Mouse (Mus musculus) G1E (cell line): ENCODE measurements around the gene Tubg1. TPM values are rescaled to one million over a fixed set of nuclear protein-coding genes. Genes with fewer than 3 reads are reported as not detected.

Experiments used
- ATAC-seq: 2 replicates; pipeline ENCODE4 v1.8.0; 2016; ENCODE audit warnings: mild to moderate bottlenecking; ENCODE audit not compliant: insufficient number of reproducible peaks, poor library complexity, low FRiP score, severe bottlenecking; ENCODE audit errors: extremely low read depth
- DNase-seq: peaks from one replicate; pipeline ENCODE4 v3.0.0; 2012; ENCODE audit warnings: low spot score
- H3K27me3 ChIP-seq: 2 replicates; pipeline ENCODE4 v1.6.1; 2012; ENCODE audit warnings: mild to moderate bottlenecking, low read length, inconsistent platforms; ENCODE audit not compliant: insufficient read depth
- H3K36me3 ChIP-seq: replicated peaks from 2 replicates; pipeline ENCODE3; 2012; ENCODE audit warnings: mild to moderate bottlenecking, inconsistent platforms
- H3K4me1 ChIP-seq: 2 replicates; pipeline ENCODE4 v1.6.1; 2012; ENCODE audit warnings: low read depth, low read length, inconsistent platforms, mixed read lengths; ENCODE audit not compliant: insufficient read depth
- H3K4me3 ChIP-seq: 2 replicates; pipeline ENCODE4 v1.5.1; 2012; ENCODE audit warnings: low read depth, mild to moderate bottlenecking, inconsistent platforms, low read length, moderate library complexity, mixed read lengths
- H3K9me3 ChIP-seq: replicated peaks from 2 replicates; pipeline ENCODE4 v1.6.1; 2012; ENCODE audit warnings: inconsistent platforms
- CTCF ChIP-seq: IDR thresholded peaks from 2 replicates; pipeline ENCODE4 v1.5.1; 2012; ENCODE audit warnings: low read depth, low read length, inconsistent platforms, mixed read lengths
- GATA1 ChIP-seq: IDR thresholded peaks from 2 replicates; pipeline ENCODE4 v1.6.1; 2012; ENCODE audit warnings: borderline replicate concordance, low read length, inconsistent platforms, mixed read lengths
- GATA2 ChIP-seq: IDR thresholded peaks from 2 replicates; pipeline ENCODE4 v1.6.1; 2012; ENCODE audit warnings: low read depth, low read length, inconsistent platforms, borderline replicate concordance
- POLR2AphosphoS5 ChIP-seq: IDR thresholded peaks from 2 replicates; pipeline ENCODE4 v1.6.1; 2012; ENCODE audit warnings: low read depth, low read length, inconsistent platforms; ENCODE audit not compliant: insufficient replicate concordance
- TAL1 ChIP-seq: conservative IDR thresholded peaks from 2 replicates; pipeline ENCODE4 v1.6.1; 2012; ENCODE audit warnings: low read depth, low read length, inconsistent platforms, mixed read lengths
- polyA plus RNA-seq: library from polyadenylated mRNA; stranded (reverse); fragments of >175 nt; gene quantifications from 2 replicates; pipeline ENCODE4 v1.2.3, GENCODE M21; 2012
- total RNA-seq, 2 experiments: library from RNA; stranded (forward) in 1 of 2; stranded (reverse) in 1 of 2; fragments of 200-1000 nt in 1 of 2; fragments of >200 nt in 1 of 2; fragmentation: Nextera tagmentation in 1 of 2; gene quantifications; 2 replicates each; pipeline ENCODE4 v1.2.3; 2014 to 2017

Gene Tubg1
- total and polyA plus RNA-seq, 3 experiments: 42.0 to 96.1 (median 46.0) TPM

GRCm38 (mm10) chr11:101086323-101086674 is 33.4 kb upstream of the Tubg1 start:
- H3K9me3 ChIP-seq: no peaks in the 10 kb centered on the region
- H3K4me3 ChIP-seq: peak overlapping the region; percentile 80
- ATAC-seq (no peak), DNase-seq (no peak)
- H3K36me3 ChIP-seq: peaks cover 73% of the 10 kb centered on the region
- no peaks in the 10 kb centered on the region for H3K27me3 ChIP-seq
- peaks cover 80% of the 10 kb centered on the region for H3K4me1 ChIP-seq
- TF ChIP-seq GATA2: no peak
- no peak for TF ChIP-seq POLR2AphosphoS5
- no peak for TF ChIP-seq CTCF
- no peak for TF ChIP-seq TAL1
- no peak for TF ChIP-seq GATA1

- H3K36me3 ChIP-seq: peaks cover 80% of the 10 kb centered on the region
- H3K4me1 ChIP-seq: peaks cover 76% of the 10 kb centered on the region
Measured at GRCm38 (mm10) chr11:101086756-101087681, 32.7 kb upstream of the Tubg1 start, which contains the start of gene Mlx. Gene Mlx (plus strand): TSS chr11:101087277.

GRCm38 (mm10) chr11:101087682-101088055 is 32.1 kb upstream of the Tubg1 start:
- no peaks in the 10 kb centered on the region for H3K27me3 ChIP-seq
- no peak for DNase-seq
- peaks cover 87% of the 10 kb centered on the region for H3K36me3 ChIP-seq
- peak overlapping the region; percentile 80 for H3K4me3 ChIP-seq
- peaks cover 78% of the 10 kb centered on the region for H3K4me1 ChIP-seq
- H3K9me3 ChIP-seq: no peaks in the 10 kb centered on the region
- TF ChIP-seq TAL1 (no peak), GATA2 (no peak), POLR2AphosphoS5 (no peak), CTCF (no peak), GATA1 (no peak)
- ATAC-seq: no peak

More at GRCm38 (mm10) chr11:101086756-101087681, 32.7 kb upstream of the Tubg1 start, which contains the start of gene Mlx:
- ATAC-seq (peak; percentile 71), DNase-seq (peak; percentile 93)
- TF ChIP-seq TAL1 (no peak), POLR2AphosphoS5 (no peak), CTCF (no peak), GATA1 (no peak), GATA2 (no peak)
- Histone ChIP-seq H3K4me3 (peak within 1 kb of the TSS; percentile 80), H3K9me3 (no peaks in the 10 kb centered on the region), H3K27me3 (no peaks in the 10 kb centered on the region)

GRCm38 (mm10) chr11:101089931-101090330 is 29.8 kb upstream of the Tubg1 start:
- Histone ChIP-seq H3K4me3 (no peak overlapping the region), H3K9me3 (no peaks in the 10 kb centered on the region), H3K36me3 (peaks cover 86% of the 10 kb centered on the region), H3K4me1 (peaks cover 75% of the 10 kb centered on the region), H3K27me3 (no peaks in the 10 kb centered on the region)
- ATAC-seq (no peak), DNase-seq (no peak)
- TF ChIP-seq GATA1 (no peak), TAL1 (no peak), CTCF (no peak), POLR2AphosphoS5 (no peak), GATA2 (no peak)

- Histone ChIP-seq H3K36me3 (peaks cover 78% of the 10 kb centered on the region), H3K4me3 (peak overlapping the region; percentile 79), H3K27me3 (no peaks in the 10 kb centered on the region), H3K4me1 (peaks cover 41% of the 10 kb centered on the region), H3K9me3 (no peaks in the 10 kb centered on the region)
- DNase-seq (no peak), ATAC-seq (no peak)
- TF ChIP-seq CTCF (no peak), POLR2AphosphoS5 (no peak), TAL1 (no peak), GATA2 (no peak), GATA1 (no peak)
Measured at GRCm38 (mm10) chr11:101094930-101095313, 24.8 kb upstream of the Tubg1 start.

- DNase-seq (peak; percentile 99), ATAC-seq (peak; percentile 92)
- H3K36me3 ChIP-seq: peaks cover 78% of the 10 kb centered on the region
- H3K4me3 ChIP-seq: peak within 1 kb of the TSS; percentile 79
- no peak for TF ChIP-seq GATA2
- TF ChIP-seq POLR2AphosphoS5: no peak
- TF ChIP-seq GATA1: no peak
- TF ChIP-seq TAL1: no peak
- TF ChIP-seq CTCF: no peak; the same call in 1 of the 2 replicates
- H3K9me3 ChIP-seq: no peaks in the 10 kb centered on the region
- H3K4me1 ChIP-seq: peaks cover 41% of the 10 kb centered on the region
- no peaks in the 10 kb centered on the region for H3K27me3 ChIP-seq
Measured at GRCm38 (mm10) chr11:101095314-101096024, 24.3 kb upstream of the Tubg1 start, which contains the start of gene Psmc3ip. Gene Psmc3ip (minus strand): TSS chr11:101095436.
